Mouse (Mus musculus) C2C12 (cell line): ENCODE data around the gene Spry2. TPM values are rescaled to one million over a fixed set of nuclear protein-coding genes. Genes with fewer than 3 reads are reported as not detected.
A peak's percentile ranks its signal among the peaks of the same experiment; 100 is the strongest.

ENCODE experiments used
- H3K27me3 ChIP-seq: one replicate; pipeline ENCODE4 v1.6.1; 2011; ENCODE audit not compliant: control insufficient read depth, insufficient read depth, insufficient read length
- H3K36me3 ChIP-seq: one replicate; pipeline ENCODE4 v1.6.1; 2011; ENCODE audit not compliant: control insufficient read depth, insufficient read depth
- H3K4me3 ChIP-seq: one replicate; pipeline ENCODE4 v1.5.1; 2011; ENCODE audit warnings: mild to moderate bottlenecking, control low read depth; ENCODE audit not compliant: poor library complexity, insufficient read depth, severe bottlenecking
- H3K79me2 ChIP-seq: one replicate; pipeline ENCODE4 v1.6.1; 2011; ENCODE audit not compliant: control insufficient read depth, insufficient read depth
- H3K79me3 ChIP-seq: one replicate; pipeline ENCODE4 v1.6.1; 2011; ENCODE audit warnings: low read depth, control low read depth
- H3ac ChIP-seq: one replicate; pipeline ENCODE3; 2011; ENCODE audit warnings: low read depth; ENCODE audit not compliant: control insufficient read depth, insufficient read length
- CEBPB ChIP-seq: IDR thresholded peaks from one replicate; pipeline ENCODE4 v1.6.1; 2011; ENCODE audit warnings: low read depth, mild to moderate bottlenecking, control low read depth, moderate library complexity
- CTCF ChIP-seq: IDR thresholded peaks from one replicate; pipeline ENCODE4 v1.5.1; 2011; ENCODE audit not compliant: control insufficient read depth, insufficient read depth, insufficient read length
- FOSL1 ChIP-seq: IDR thresholded peaks from one replicate; pipeline ENCODE4 v1.8.0; 2011; ENCODE audit warnings: mild to moderate bottlenecking, low read length; ENCODE audit not compliant: poor library complexity, insufficient read depth, severe bottlenecking
- MAX ChIP-seq: IDR thresholded peaks from one replicate; pipeline ENCODE4 v1.6.1; 2011; ENCODE audit warnings: mild to moderate bottlenecking, control low read depth
- MYOD1 ChIP-seq: IDR thresholded peaks from one replicate; pipeline ENCODE4 v1.6.1; 2011; ENCODE audit warnings: low read depth; ENCODE audit not compliant: control insufficient read depth, insufficient read length
- MYOG ChIP-seq: IDR thresholded peaks from one replicate; pipeline ENCODE4 v1.6.1; 2011; ENCODE audit not compliant: control insufficient read depth, insufficient read length; ENCODE audit errors: extremely low read depth
- USF1 ChIP-seq: IDR thresholded peaks from one replicate; pipeline ENCODE4 v1.6.1; 2011; ENCODE audit warnings: low read depth, mild to moderate bottlenecking, control low read depth, moderate library complexity
- long read RNA-seq, 2 experiments: library from polyadenylated mRNA; unstranded; transcript quantifications; one replicate each; pipeline ENCODE4 v2.0.0; 2019 to 2020
- polyA plus RNA-seq: library from polyadenylated mRNA; unstranded; fragments of >200 nt; fragmentation: generic; extraction: Trizol; gene quantifications from one replicate; pipeline ENCODE4 v1.2.1, GENCODE M21; 2012; ENCODE audit warnings: missing spikeins

The Spry2 gene
- 51.8 TPM for polyA plus RNA-seq
- long read RNA-seq, experiment 1, partial matches to known transcripts = 1 of 214 reads
- long read RNA-seq, experiment 1, other reads (novel, unspliced or antisense) = 213 of 214 reads
- long read RNA-seq, experiment 2 = 0 reads

GRCm38 (mm10) chr14:105896791-105897568 lies at the start of gene Spry2:
Gene Spry2, minus strand, starts transcription at chr14:105896819.
- peaks cover 16% of the 10 kb centered on the region for H3K36me3 ChIP-seq
- peaks cover 46% of the 10 kb centered on the region for H3K79me3 ChIP-seq
- no peaks in the 10 kb centered on the region for H3K27me3 ChIP-seq
- H3K4me3 ChIP-seq = peak within 1 kb of the TSS; percentile 86
- no peak for TF ChIP-seq MYOG
- TF ChIP-seq MYOD1 = peak; percentile 77
- peak; percentile 73 for TF ChIP-seq MAX
- peaks cover 50% of the 10 kb centered on the region for H3K79me2 ChIP-seq
- peak within 1 kb of the TSS; percentile 99 for H3ac ChIP-seq

- no peak overlapping the region for H3K4me3 ChIP-seq
- no peaks in the 10 kb centered on the region for H3K79me2 ChIP-seq
- TF ChIP-seq USF1 = no peak
- no peak for TF ChIP-seq CTCF
- no peaks in the 10 kb centered on the region for H3K36me3 ChIP-seq
- H3ac ChIP-seq = no peak overlapping the region
- H3K79me3 ChIP-seq = no peaks in the 10 kb centered on the region
- no peaks in the 10 kb centered on the region for H3K27me3 ChIP-seq
Observed at GRCm38 (mm10) chr14:105941353-105941752, 44.7 kb upstream of the Spry2 start.

GRCm38 (mm10) chr14:105926726-105927125 lies 30.1 kb upstream of the Spry2 start:
- no peak overlapping the region for H3ac ChIP-seq
- no peaks in the 10 kb centered on the region for H3K27me3 ChIP-seq
- no peaks in the 10 kb centered on the region for H3K79me2 ChIP-seq
- H3K79me3 ChIP-seq = no peaks in the 10 kb centered on the region
- H3K36me3 ChIP-seq = no peaks in the 10 kb centered on the region
- H3K4me3 ChIP-seq = no peak overlapping the region
- TF ChIP-seq CEBPB (no peak), MYOG (no peak), CTCF (no peak), USF1 (no peak), MAX (no peak), MYOD1 (no peak), FOSL1 (no peak)

- Histone ChIP-seq H3ac (no peak overlapping the region), H3K27me3 (no peaks in the 10 kb centered on the region), H3K36me3 (no peaks in the 10 kb centered on the region), H3K79me2 (no peaks in the 10 kb centered on the region), H3K4me3 (no peak overlapping the region), H3K79me3 (no peaks in the 10 kb centered on the region)
- TF ChIP-seq MYOD1 (no peak), MYOG (no peak), CTCF (no peak), FOSL1 (no peak), USF1 (no peak), MAX (no peak), CEBPB (no peak)
Observed at GRCm38 (mm10) chr14:105925305-105925704, 28.7 kb upstream of the Spry2 start.

- Histone ChIP-seq H3ac (no peak overlapping the region), H3K27me3 (no peaks in the 10 kb centered on the region), H3K36me3 (no peaks in the 10 kb centered on the region), H3K79me3 (no peaks in the 10 kb centered on the region), H3K79me2 (no peaks in the 10 kb centered on the region), H3K4me3 (no peak overlapping the region)
- TF ChIP-seq MYOD1 = no peak
Observed at GRCm38 (mm10) chr14:105924712-105925111, 28.1 kb upstream of the Spry2 start.

GRCm38 (mm10) chr14:105922874-105923273 lies 26.3 kb upstream of the Spry2 start:
- Histone ChIP-seq H3K4me3 (no peak overlapping the region), H3K79me2 (no peaks in the 10 kb centered on the region)
- TF ChIP-seq MAX (peak; percentile 75), FOSL1 (peak; percentile 57), MYOD1 (peak; percentile 63), USF1 (no peak), CTCF (no peak), CEBPB (no peak), MYOG (no peak)

More at GRCm38 (mm10) chr14:105922874-105923273, 26.3 kb upstream of the Spry2 start:
- no peaks in the 10 kb centered on the region for H3K27me3 ChIP-seq
- H3K79me3 ChIP-seq = no peaks in the 10 kb centered on the region
- no peaks in the 10 kb centered on the region for H3K36me3 ChIP-seq
- no peak overlapping the region for H3ac ChIP-seq
